Mouse (Mus musculus): ENCODE data around the gene Vmac. TPM values are rescaled to one million over a fixed set of nuclear protein-coding genes. Genes with fewer than 3 reads are reported as not detected.

Gene Vmac
- polyA plus RNA-seq, 1 experiment: 12.4 TPM

DNA sequence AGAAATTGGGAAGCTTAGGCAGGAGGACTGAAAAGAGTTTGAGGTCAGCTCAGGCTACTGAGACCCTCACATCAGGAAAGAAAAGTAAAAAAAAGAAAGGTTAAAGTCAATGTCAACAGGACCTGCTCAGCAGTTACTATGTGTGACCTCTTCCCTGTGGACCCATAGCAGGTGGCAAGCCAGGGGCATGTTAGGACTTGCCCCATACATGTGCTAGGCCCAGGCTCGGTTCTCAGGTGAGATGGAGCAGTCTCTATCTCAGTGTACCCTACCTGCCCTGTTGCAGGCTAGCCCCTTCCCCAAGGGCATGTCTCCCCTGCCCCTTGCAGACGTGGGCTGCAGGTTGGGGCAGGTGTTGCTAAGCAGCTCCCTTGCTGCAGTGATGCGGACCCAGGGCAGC lies 8.1 kb downstream of the Vmac start:
- Histone ChIP-seq H3K36me3 (ENCODE audit: control insufficient read depth, insufficient read depth, low read length) (no peaks in the 10 kb centered on the region; the same call in 1 of the 2 replicates), H3K27ac (ENCODE audit: control insufficient read depth, insufficient read depth, low read depth, low read length) (no peak overlapping the region), H3K27me3 (ENCODE audit: control insufficient read depth, insufficient read depth, low read length) (no peaks in the 10 kb centered on the region), H3K4me3 (ENCODE audit: control insufficient read depth, low read depth, low read length) (no peak overlapping the region), H3K4me1 (ENCODE audit: control insufficient read depth, insufficient read depth, low read length) (no peaks in the 10 kb centered on the region)
- TF ChIP-seq POLR2A (IDR thresholded peaks at IDR 0.05; ENCODE audit: control insufficient read depth, low read depth, low read length): no peak
- no peak for TF ChIP-seq CTCF (IDR thresholded peaks at IDR 0.05; ENCODE audit: control insufficient read depth, insufficient read depth, insufficient replicate concordance, low read depth, low read length)

GRCm38 (mm10) chr17:56708692-56709091 lies 9.1 kb downstream of the Vmac start:
- H3K4me3 ChIP-seq (ENCODE audit: control insufficient read depth, low read depth, low read length): no peak overlapping the region

GRCm38 (mm10) chr17:56706515-56706914 lies 11.3 kb downstream of the Vmac start:
- Histone ChIP-seq H3K27ac (ENCODE audit: control insufficient read depth, insufficient read depth, low read depth, low read length) (no peak overlapping the region), H3K4me3 (ENCODE audit: control insufficient read depth, low read depth, low read length) (no peak overlapping the region), H3K36me3 (ENCODE audit: control insufficient read depth, insufficient read depth, low read length) (no peaks in the 10 kb centered on the region; the same call in 1 of the 2 replicates)

More at GRCm38 (mm10) chr17:56708692-56709091, 9.1 kb downstream of the Vmac start:
- Histone ChIP-seq H3K27ac (ENCODE audit: control insufficient read depth, insufficient read depth, low read depth, low read length) (no peak overlapping the region), H3K27me3 (ENCODE audit: control insufficient read depth, insufficient read depth, low read length) (no peaks in the 10 kb centered on the region), H3K4me1 (ENCODE audit: control insufficient read depth, insufficient read depth, low read length) (no peaks in the 10 kb centered on the region), H3K36me3 (ENCODE audit: control insufficient read depth, insufficient read depth, low read length) (no peaks in the 10 kb centered on the region; the same call in 1 of the 2 replicates)
- TF ChIP-seq CTCF (IDR thresholded peaks at IDR 0.05; ENCODE audit: control insufficient read depth, insufficient read depth, insufficient replicate concordance, low read depth, low read length): no peak
- no peak for TF ChIP-seq POLR2A (IDR thresholded peaks at IDR 0.05; ENCODE audit: control insufficient read depth, low read depth, low read length)

DNA sequence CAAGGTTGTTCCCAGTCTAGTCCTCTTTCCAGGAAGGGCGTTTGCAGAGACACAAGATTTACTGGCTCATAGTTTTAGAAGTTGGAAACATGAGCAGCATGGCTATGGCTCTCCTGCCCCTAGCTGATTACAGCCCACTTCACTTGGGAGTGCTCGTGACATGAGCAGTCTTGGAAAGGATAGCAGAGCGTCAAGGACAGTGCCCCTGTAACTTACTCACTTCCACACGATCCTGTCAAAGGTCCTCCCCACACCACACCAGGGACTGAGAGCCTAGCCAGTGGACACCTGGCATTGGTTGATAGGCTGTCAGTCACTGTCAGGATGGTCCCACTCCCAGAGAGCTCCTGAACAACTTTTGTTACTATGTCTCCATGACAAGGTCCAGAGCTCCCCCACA lies 14.8 kb downstream of the Vmac start:
- Histone ChIP-seq H3K4me3 (ENCODE audit: control insufficient read depth, low read depth, low read length) (no peak overlapping the region), H3K27ac (ENCODE audit: control insufficient read depth, insufficient read depth, low read depth, low read length) (no peak overlapping the region), H3K36me3 (ENCODE audit: control insufficient read depth, insufficient read depth, low read length) (no peaks in the 10 kb centered on the region; the same call in none of the 2 replicates), H3K27me3 (ENCODE audit: control insufficient read depth, insufficient read depth, low read length) (no peaks in the 10 kb centered on the region), H3K4me1 (ENCODE audit: control insufficient read depth, insufficient read depth, low read length) (no peaks in the 10 kb centered on the region)
- TF ChIP-seq CTCF (IDR thresholded peaks at IDR 0.05; ENCODE audit: control insufficient read depth, insufficient read depth, insufficient replicate concordance, low read depth, low read length) (no peak), POLR2A (IDR thresholded peaks at IDR 0.05; ENCODE audit: control insufficient read depth, low read depth, low read length) (no peak)

More at GRCm38 (mm10) chr17:56706515-56706914, 11.3 kb downstream of the Vmac start:
- H3K27me3 ChIP-seq (ENCODE audit: control insufficient read depth, insufficient read depth, low read length): no peaks in the 10 kb centered on the region
- H3K4me1 ChIP-seq (ENCODE audit: control insufficient read depth, insufficient read depth, low read length): no peaks in the 10 kb centered on the region
- TF ChIP-seq CTCF (IDR thresholded peaks at IDR 0.05; ENCODE audit: control insufficient read depth, insufficient read depth, insufficient replicate concordance, low read depth, low read length) (no peak), POLR2A (IDR thresholded peaks at IDR 0.05; ENCODE audit: control insufficient read depth, low read depth, low read length) (no peak)

DNA sequence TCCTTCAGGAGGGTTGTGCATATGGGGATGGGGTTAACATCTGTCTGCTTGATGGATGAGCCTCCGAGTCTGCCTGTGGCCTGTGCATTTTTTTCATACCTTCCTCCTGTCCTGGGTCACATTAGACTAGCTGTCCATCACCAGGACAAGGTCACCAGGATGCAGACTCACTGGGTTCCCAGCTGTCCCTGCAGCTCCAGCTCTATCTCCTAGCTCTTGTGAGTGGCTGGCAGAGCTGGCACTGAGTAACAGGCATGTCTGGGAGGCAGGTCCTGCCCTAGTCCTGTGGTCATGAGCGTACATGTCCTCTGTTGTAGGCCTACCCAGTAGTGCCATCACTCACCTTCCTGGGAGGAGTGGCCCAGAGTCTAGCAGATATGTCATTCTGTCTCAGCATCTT lies 17.4 kb downstream of the Vmac start:
- Histone ChIP-seq H3K27ac (ENCODE audit: control insufficient read depth, insufficient read depth, low read depth, low read length) (no peak overlapping the region), H3K4me3 (ENCODE audit: control insufficient read depth, low read depth, low read length) (no peak overlapping the region), H3K36me3 (ENCODE audit: control insufficient read depth, insufficient read depth, low read length) (peaks cover 2% of the 10 kb centered on the region), H3K4me1 (ENCODE audit: control insufficient read depth, insufficient read depth, low read length) (no peaks in the 10 kb centered on the region), H3K27me3 (ENCODE audit: control insufficient read depth, insufficient read depth, low read length) (no peaks in the 10 kb centered on the region)
- no peak for TF ChIP-seq CTCF (IDR thresholded peaks at IDR 0.05; ENCODE audit: control insufficient read depth, insufficient read depth, insufficient replicate concordance, low read depth, low read length)
- TF ChIP-seq POLR2A (IDR thresholded peaks at IDR 0.05; ENCODE audit: control insufficient read depth, low read depth, low read length): no peak

DNA sequence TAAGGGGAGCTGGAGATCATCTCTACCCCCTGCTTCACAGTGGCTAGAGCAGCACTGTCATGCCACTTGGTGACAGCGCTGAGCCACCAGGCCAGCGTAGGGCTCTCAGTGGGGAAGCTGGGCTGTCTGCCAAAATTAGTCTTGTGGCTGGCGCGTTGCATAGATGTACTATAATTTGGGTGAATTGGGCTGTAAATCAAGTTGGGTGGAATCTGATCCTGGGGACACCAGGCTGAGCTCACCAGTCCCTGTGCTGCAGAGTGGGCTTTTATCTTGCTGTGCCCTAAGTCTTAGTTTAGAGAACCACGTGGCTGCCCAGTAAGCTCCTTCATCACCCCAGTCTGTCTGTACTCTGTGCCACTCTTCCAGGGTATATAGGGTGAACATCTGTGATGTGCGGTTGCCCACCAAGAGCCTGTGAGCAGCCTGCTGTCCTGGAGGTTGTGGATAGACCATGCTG lies 23.9 kb downstream of the Vmac start:
- H3K36me3 ChIP-seq (ENCODE audit: control insufficient read depth, insufficient read depth, low read length): peaks cover 2% of the 10 kb centered on the region
- TF ChIP-seq CTCF (IDR thresholded peaks at IDR 0.05; ENCODE audit: control insufficient read depth, insufficient read depth, insufficient replicate concordance, low read depth, low read length): no peak
- TF ChIP-seq POLR2A (IDR thresholded peaks at IDR 0.05; ENCODE audit: control insufficient read depth, low read depth, low read length): no peak
- H3K27me3 ChIP-seq (ENCODE audit: control insufficient read depth, insufficient read depth, low read length): no peaks in the 10 kb centered on the region

DNA sequence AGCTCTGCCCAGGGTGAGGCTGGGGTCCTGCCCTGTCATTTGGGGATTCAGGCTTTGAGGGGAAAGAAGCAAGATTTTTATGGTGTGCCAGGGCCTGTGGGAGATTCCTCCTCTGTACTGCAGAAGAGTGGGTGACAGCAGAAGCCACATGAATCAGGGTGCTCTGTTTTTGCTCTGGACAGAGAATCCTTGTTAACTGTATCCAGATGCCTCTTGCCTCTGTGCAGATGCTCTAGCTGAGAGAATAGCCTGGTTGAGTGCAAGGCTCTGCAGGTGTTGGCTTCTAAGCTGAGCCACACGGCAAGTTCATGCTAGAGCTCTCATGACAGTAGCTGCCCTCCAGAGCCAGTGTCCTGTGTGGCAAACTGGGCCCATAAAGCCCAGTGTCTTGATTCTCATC lies 24.4 kb downstream of the Vmac start:
- no peak for TF ChIP-seq POLR2A (IDR thresholded peaks at IDR 0.05; ENCODE audit: control insufficient read depth, low read depth, low read length)
- TF ChIP-seq CTCF (IDR thresholded peaks at IDR 0.05; ENCODE audit: control insufficient read depth, insufficient read depth, insufficient replicate concordance, low read depth, low read length): no peak

More for the DNA sequence above, 23.9 kb downstream of the Vmac start:
- Histone ChIP-seq H3K4me1 (ENCODE audit: control insufficient read depth, insufficient read depth, low read length) (no peaks in the 10 kb centered on the region), H3K27ac (ENCODE audit: control insufficient read depth, insufficient read depth, low read depth, low read length) (no peak overlapping the region), H3K4me3 (ENCODE audit: control insufficient read depth, low read depth, low read length) (no peak overlapping the region)

More for the DNA sequence above, 24.4 kb downstream of the Vmac start:
- Histone ChIP-seq H3K27ac (ENCODE audit: control insufficient read depth, insufficient read depth, low read depth, low read length) (no peak overlapping the region), H3K4me1 (ENCODE audit: control insufficient read depth, insufficient read depth, low read length) (no peaks in the 10 kb centered on the region), H3K4me3 (ENCODE audit: control insufficient read depth, low read depth, low read length) (no peak overlapping the region), H3K36me3 (ENCODE audit: control insufficient read depth, insufficient read depth, low read length) (peaks cover 2% of the 10 kb centered on the region), H3K27me3 (ENCODE audit: control insufficient read depth, insufficient read depth, low read length) (no peaks in the 10 kb centered on the region)

All from testis, adult 2 months (tissue).